Comparison of ENCODE assay signal across 25 mouse cellular contexts in genomic region chr9:122104285-122104829, GRCm38 (mm10). TPM values are rescaled to one million over a fixed set of nuclear protein-coding genes. Genes with fewer than 3 reads are reported as not detected.
DNase-seq lines count a peak whose midpoint lies in the region; ATAC-seq and TF ChIP-seq lines count a peak whose summit lies in the region.
"Had no signal": no experiment of that assay in that cellular context is flagged by ENCODE, and none has a peak within 500 bp of the region (broad histone marks: within the 10 kb centered on the region; RNA-seq: fewer than 3 reads in every experiment).

No protein-coding gene starts in this region.

- H3K27me3 ChIP-seq in limb, embryonic 15.5 days, result no peaks in the 10 kb centered on the region
- no peaks in the 10 kb centered on the region for H3K27me3 ChIP-seq in limb, embryonic 10.5 days (ENCODE audit: low read depth, poor library complexity, severe bottlenecking)
- no peaks in the 10 kb centered on the region for H3K27me3 ChIP-seq in intestine, embryonic 16.5 days (replicated peaks; ENCODE audit: control insufficient read depth, insufficient read depth, low read length)
- H3K27me3 ChIP-seq in liver, embryonic 15.5 days, result peaks cover 4% of the 10 kb centered on the region; the same call in 1 of the 2 replicates
- H3K27me3 ChIP-seq in stomach, postnatal 0 days (ENCODE audit: control insufficient read depth, insufficient read depth, low read length), result no peaks in the 10 kb centered on the region
- H3K27me3 ChIP-seq in neural tube, embryonic 15.5 days (replicated peaks), result no peaks in the 10 kb centered on the region
- H3K27me3 ChIP-seq: embryonic facial prominence, embryonic 12.5 days; hindbrain, embryonic 13.5 days; lung, embryonic 15.5 days; neural tube, embryonic 12.5 days had no signal

- H3K9me3 ChIP-seq in limb, embryonic 15.5 days, result no peaks in the 10 kb centered on the region
- no peaks in the 10 kb centered on the region for H3K9me3 ChIP-seq in limb, embryonic 10.5 days (replicated peaks)
- no peaks in the 10 kb centered on the region for H3K9me3 ChIP-seq in intestine, embryonic 16.5 days (ENCODE audit: control insufficient read depth, low read length)
- no peaks in the 10 kb centered on the region for H3K9me3 ChIP-seq in liver, embryonic 15.5 days (replicated peaks)
- no peaks in the 10 kb centered on the region for H3K9me3 ChIP-seq in stomach, postnatal 0 days (ENCODE audit: control insufficient read depth, low read length)
- H3K9me3 ChIP-seq in neural tube, embryonic 15.5 days (replicated peaks), result no peaks in the 10 kb centered on the region
- H3K9me3 ChIP-seq: embryonic facial prominence, embryonic 12.5 days; hindbrain, embryonic 13.5 days; lung, embryonic 15.5 days; neural tube, embryonic 12.5 days had no signal

- no peak overlapping the region for H3K9ac ChIP-seq in limb, embryonic 15.5 days
- no peak overlapping the region for H3K9ac ChIP-seq in intestine, embryonic 16.5 days (ENCODE audit: low read depth, low read length)
- no peak overlapping the region for H3K9ac ChIP-seq in liver, embryonic 15.5 days
- no peak overlapping the region for H3K9ac ChIP-seq in stomach, postnatal 0 days (ENCODE audit: low read length)
- no peak overlapping the region for H3K9ac ChIP-seq in neural tube, embryonic 15.5 days (replicated peaks)
- H3K9ac ChIP-seq: embryonic facial prominence, embryonic 12.5 days; hindbrain, embryonic 13.5 days; lung, embryonic 15.5 days; neural tube, embryonic 12.5 days had no signal

- no peaks in the 10 kb centered on the region for H3K4me1 ChIP-seq in limb, embryonic 15.5 days
- no peaks in the 10 kb centered on the region for H3K4me1 ChIP-seq in limb, embryonic 10.5 days
- peaks cover 13% of the 10 kb centered on the region for H3K4me1 ChIP-seq in intestine, embryonic 16.5 days (ENCODE audit: control insufficient read depth, insufficient read depth, low read length)
- peaks cover 32% of the 10 kb centered on the region for H3K4me1 ChIP-seq in liver, embryonic 15.5 days (replicated peaks)
- H3K4me1 ChIP-seq in stomach, postnatal 0 days (replicated peaks; ENCODE audit: control insufficient read depth, insufficient read depth), result no peaks in the 10 kb centered on the region
- no peaks in the 10 kb centered on the region for H3K4me1 ChIP-seq in neural tube, embryonic 15.5 days
- H3K4me1 ChIP-seq: embryonic facial prominence, embryonic 12.5 days; hindbrain, embryonic 13.5 days; neural tube, embryonic 12.5 days had no signal

- no peaks in the 10 kb centered on the region for H3K36me3 ChIP-seq in limb, embryonic 15.5 days
- no peaks in the 10 kb centered on the region for H3K36me3 ChIP-seq in limb, embryonic 10.5 days
- no peaks in the 10 kb centered on the region for H3K36me3 ChIP-seq in intestine, embryonic 16.5 days (ENCODE audit: control insufficient read depth, insufficient read depth, low read length)
- no peaks in the 10 kb centered on the region for H3K36me3 ChIP-seq in liver, embryonic 15.5 days (replicated peaks)
- H3K36me3 ChIP-seq in stomach, postnatal 0 days (ENCODE audit: control insufficient read depth, insufficient read depth, low read length), result no peaks in the 10 kb centered on the region
- H3K36me3 ChIP-seq in neural tube, embryonic 15.5 days, result no peaks in the 10 kb centered on the region
- H3K36me3 ChIP-seq: embryonic facial prominence, embryonic 12.5 days; hindbrain, embryonic 13.5 days; lung, embryonic 15.5 days; neural tube, embryonic 12.5 days had no signal

- H3K4me2 ChIP-seq in limb, embryonic 15.5 days, result no peak overlapping the region
- no peak overlapping the region for H3K4me2 ChIP-seq in intestine, embryonic 16.5 days (ENCODE audit: low read depth, low read length)
- peak overlapping the region; percentile 13; the same call in 1 of the 2 replicates for H3K4me2 ChIP-seq in liver, embryonic 15.5 days
- no peak overlapping the region for H3K4me2 ChIP-seq in stomach, postnatal 0 days (replicated peaks; ENCODE audit: low read depth)
- H3K4me2 ChIP-seq in neural tube, embryonic 15.5 days, result no peak overlapping the region
- H3K4me2 ChIP-seq: embryonic facial prominence, embryonic 12.5 days; hindbrain, embryonic 13.5 days; lung, embryonic 15.5 days; midbrain, embryonic 11.5 days; neural tube, embryonic 12.5 days had no signal

- WGBS in limb, embryonic 15.5 days, result 36% methylated on average over 7 of the region's 7 CpGs
- 49% methylated on average over 7 of the region's 7 CpGs for WGBS in limb, embryonic 10.5 days
- 32% methylated on average over 7 of the region's 7 CpGs for WGBS in intestine, embryonic 16.5 days
- 49% methylated on average over 7 of the region's 7 CpGs for WGBS in liver, embryonic 15.5 days (ENCODE audit: insufficient replicate concordance)
- WGBS in stomach, postnatal 0 days, result 44% methylated on average over 7 of the region's 7 CpGs
- 38% methylated on average over 7 of the region's 7 CpGs for WGBS in neural tube, embryonic 15.5 days

- H3K27ac ChIP-seq in limb, embryonic 15.5 days, result peak overlapping the region; percentile 54; the same call in 1 of the 2 replicates
- H3K27ac ChIP-seq in limb, embryonic 10.5 days, result no peak overlapping the region
- H3K27ac ChIP-seq in intestine, embryonic 16.5 days (ENCODE audit: low read length), result peak overlapping the region; percentile 39
- H3K27ac ChIP-seq in liver, embryonic 15.5 days (replicated peaks), result peak overlapping the region; percentile 73
- peak overlapping the region; percentile 73 for H3K27ac ChIP-seq in stomach, postnatal 0 days (replicated peaks)
- no peak overlapping the region for H3K27ac ChIP-seq in neural tube, embryonic 15.5 days (replicated peaks)
- H3K27ac ChIP-seq: embryonic facial prominence, embryonic 12.5 days; heart, adult 2 months; hindbrain, embryonic 13.5 days; layer of hippocampus, adult 2 months; lung, embryonic 15.5 days; neural tube, embryonic 12.5 days had no signal

- DNase-seq in limb, embryonic 10.5 days (ENCODE audit: low spot score), result no peak
- DNase-seq in stomach, postnatal 0 days (ENCODE audit: low spot score), result no peak
- DNase-seq in layer of hippocampus, postnatal 14 days (ENCODE audit: low spot score in 2 of 2), result no peak
- DNase-seq: adrenal gland, adult 8-10 months; B cell, adult 2 months; cerebellum, adult 9-10 months; cerebellum, postnatal 36 days; embryo, embryonic 11 days; gastrocnemius, postnatal 25 days; heart, adult 2 months; kidney, adult 18-20 months; kidney, postnatal 36 days; thymus, postnatal 14 days had no signal

- no peak overlapping the region for H3K4me3 ChIP-seq in limb, embryonic 15.5 days
- H3K4me3 ChIP-seq in limb, embryonic 10.5 days, result no peak overlapping the region
- H3K4me3 ChIP-seq in intestine, embryonic 16.5 days (ENCODE audit: low read length), result no peak overlapping the region
- H3K4me3 ChIP-seq in liver, embryonic 15.5 days (replicated peaks), result no peak overlapping the region
- H3K4me3 ChIP-seq in stomach, postnatal 0 days (ENCODE audit: low read depth, low read length), result no peak overlapping the region
- H3K4me3 ChIP-seq in neural tube, embryonic 15.5 days (replicated peaks), result no peak overlapping the region
- H3K4me3 ChIP-seq: embryonic facial prominence, embryonic 12.5 days; heart, adult 2 months; hindbrain, embryonic 13.5 days; layer of hippocampus, adult 2 months; lung, embryonic 15.5 days; neural tube, embryonic 12.5 days had no signal

- ATAC-seq in limb, embryonic 15.5 days (ENCODE audit: insufficient number of reproducible peaks, low FRiP score, low TSS enrichment, low read depth), result no peak
- peak; percentile 57 for ATAC-seq in intestine, embryonic 16.5 days
- ATAC-seq in liver, embryonic 15.5 days (ENCODE audit: insufficient read depth), result peak; percentile 33; the same call in 1 of the 2 replicates
- ATAC-seq in stomach, postnatal 0 days (ENCODE audit: low FRiP score, low TSS enrichment), result no peak
- ATAC-seq in neural tube, embryonic 15.5 days (ENCODE audit: low FRiP score), result no peak
- ATAC-seq: forebrain, embryonic 14.5 days; midbrain, embryonic 16.5 days had no signal

- no peak for TF ChIP-seq CTCF in stomach, postnatal 0 days (IDR thresholded peaks at IDR 0.05; ENCODE audit: low read depth)

- TF ChIP-seq EP300 in stomach, postnatal 0 days (optimal IDR thresholded peaks at IDR 0.05), result no peak

RNA-seq across cellular contexts. Expression of gene Snrk, which starts 12.7 kb away (rescaled TPM):
- 58.0 and 58.3 TPM in 2 replicates for polyA plus RNA-seq in limb, embryonic 15.5 days (2015; fragmentation: Nextera tagmentation; extraction: Ambion mirVana)
- 26.6 and 41.1 TPM in 2 replicates for polyA plus RNA-seq in limb, embryonic 10.5 days (2016; fragmentation: Nextera tagmentation; extraction: Ambion mirVana)
- 45.5 and 48.7 TPM in 2 replicates for polyA plus RNA-seq in intestine, embryonic 16.5 days (2015; fragmentation: Nextera tagmentation; extraction: Ambion mirVana)
- 18.4 and 18.6 TPM in 2 replicates for polyA plus RNA-seq in liver, embryonic 15.5 days (2015; fragmentation: Nextera tagmentation; extraction: Ambion mirVana)
- polyA plus RNA-seq in stomach, postnatal 0 days (2015; fragmentation: Nextera tagmentation; extraction: Ambion mirVana), result 34.0 and 38.2 TPM in 2 replicates
- polyA plus RNA-seq in neural tube, embryonic 15.5 days (2015; fragmentation: Nextera tagmentation; extraction: Ambion mirVana), result 74.3 and 76.6 TPM in 2 replicates
- 100 to 1,000 TPM; 110 to 122 TPM for total RNA-seq in layer of hippocampus, postnatal 14 days (2021)

Comparison
In these comparisons a context has a peak if more than half of its experiments do, and no peak if none do; other contexts are left out.
1. H3K27ac ChIP-seq: peak in limb, embryonic 15.5 days (single experiment), intestine, embryonic 16.5 days (single experiment), liver, embryonic 15.5 days (single experiment) and stomach, postnatal 0 days (single experiment); none in limb, embryonic 10.5 days (single experiment) and neural tube, embryonic 15.5 days (single experiment).
2. ATAC-seq: peak in intestine, embryonic 16.5 days (single experiment) and liver, embryonic 15.5 days (single experiment); none in limb, embryonic 15.5 days (single experiment), stomach, postnatal 0 days (single experiment) and neural tube, embryonic 15.5 days (single experiment).